Mouse (Mus musculus) erythroblast, embryonic 14.5 days (primary cell): ENCODE data around the gene Syt14.

Experiments
- GATA1 ChIP-seq: IDR thresholded peaks from 2 replicates; pipeline ENCODE4 v1.6.1; 2012; ENCODE audit warnings: low read length, inconsistent platforms, mixed read lengths
- TAL1 ChIP-seq: IDR thresholded peaks from 3 replicates; pipeline ENCODE4 v1.6.1; 2012; ENCODE audit warnings: low read length, inconsistent platforms, mixed read lengths

DNA sequence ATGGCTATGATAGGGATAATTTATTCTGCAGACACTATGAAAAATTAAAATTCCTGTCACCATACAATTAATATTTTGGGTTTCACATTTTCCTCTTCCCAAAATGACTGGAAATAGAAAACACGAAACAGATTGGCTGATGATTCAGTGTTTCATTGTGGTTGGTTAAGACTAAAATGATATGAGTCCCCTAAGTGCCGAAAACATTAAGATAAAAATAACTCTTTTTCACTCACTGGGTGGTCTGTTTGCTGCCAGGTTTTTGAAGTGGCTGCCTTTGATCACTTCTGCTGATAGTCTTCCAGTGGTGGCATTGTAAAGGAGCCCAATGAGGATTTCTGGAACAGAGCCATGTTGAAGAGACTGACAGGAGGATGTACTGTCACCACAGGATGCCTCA is 134.1 kb downstream of the Syt14 start:
- TF ChIP-seq GATA1 (no peak), TAL1 (no peak)
